Mouse (Mus musculus) liver, embryonic 14.5 days (tissue): Measurements from ENCODE around the gene Aplnr.

ENCODE experiments used
- CTCF ChIP-seq: IDR thresholded peaks from 2 replicates; pipeline ENCODE4 v1.5.1; 2016; ENCODE audit warnings: antibody characterized with exemption, low read depth, control low read depth
- EP300 ChIP-seq: IDR thresholded peaks from 2 replicates; pipeline ENCODE4 v1.6.1; 2016; ENCODE audit warnings: antibody characterized with exemption, low read depth

DNA sequence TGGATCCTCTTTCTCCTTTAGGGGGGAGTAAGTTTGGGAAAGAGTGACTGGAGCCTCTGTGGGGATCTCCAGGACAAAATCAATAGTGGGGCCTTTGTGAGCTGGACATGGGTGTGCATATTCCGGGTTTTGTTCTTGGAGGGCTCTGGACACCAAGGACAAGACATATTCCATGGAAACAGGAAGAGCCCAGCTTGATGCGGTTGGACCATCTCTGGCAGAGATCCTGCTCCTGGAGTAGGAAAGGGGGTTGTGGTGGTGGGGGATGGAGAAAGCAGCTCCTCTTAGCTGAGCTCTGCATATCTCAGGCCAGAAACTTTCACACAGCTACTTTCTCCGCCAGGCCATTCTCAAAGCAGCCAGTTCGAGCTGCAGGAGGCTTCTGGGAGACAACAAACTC is 3.4 kb downstream of the Aplnr start:
- TF ChIP-seq CTCF = no peak
- TF ChIP-seq EP300 = no peak
